Mouse (Mus musculus) lung, embryonic 14.5 days (tissue): ENCODE measurements at regions not wholly inside any gene's neighbourhood (a gene's known extent, or its start where the extent isn't known, plus 50 kb on each side); places are given as distances from the start of the nearest gene placed in this dataset.

ENCODE experiments used
- ATAC-seq: fragments of 200-750 bp; cut with Nextera tagmentation; 2 replicates; pipeline ENCODE4 v1.8.0; 2017; ENCODE audit warnings: mild to moderate bottlenecking, moderate TSS enrichment, moderate library complexity; ENCODE audit not compliant: insufficient read depth
- DNase-seq: peaks from one replicate; pipeline ENCODE4 v3.0.0-alpha.2; 2015
- H3K27ac ChIP-seq: fragments of 300-500 bp; sonication (generic); 2 replicates; pipeline ENCODE4 v1.5.1; 2014; ENCODE audit warnings: low read depth, mild to moderate bottlenecking, moderate library complexity
- H3K27me3 ChIP-seq: fragments of 300-500 bp; sonication (generic); 2 replicates; pipeline ENCODE4 v1.6.1; 2014; ENCODE audit warnings: low read length, control low read depth; ENCODE audit not compliant: insufficient read depth
- H3K36me3 ChIP-seq: fragments of 300-500 bp; sonication (generic); 2 replicates; pipeline ENCODE4 v1.6.1; 2014; ENCODE audit warnings: control low read depth; ENCODE audit not compliant: insufficient read depth
- H3K4me1 ChIP-seq: fragments of 300-500 bp; sonication (generic); 2 replicates; pipeline ENCODE4 v1.6.1; 2014; ENCODE audit warnings: antibody characterized with exemption, control low read depth; ENCODE audit not compliant: insufficient read depth
- H3K4me2 ChIP-seq: fragments of 300-500 bp; sonication (generic); 2 replicates; pipeline ENCODE4 v1.6.1; 2014; ENCODE audit warnings: mild to moderate bottlenecking
- H3K4me3 ChIP-seq: fragments of 300-500 bp; sonication (generic); 2 replicates; pipeline ENCODE4 v1.5.1; 2014; ENCODE audit warnings: low read depth, low read length
- H3K9ac ChIP-seq: fragments of 300-500 bp; sonication (generic); 2 replicates; pipeline ENCODE4 v1.6.1; 2014
- H3K9me3 ChIP-seq: fragments of 300-500 bp; sonication (generic); 2 replicates; pipeline ENCODE4 v1.6.1; 2016; ENCODE audit warnings: low read depth, low read length, control low read depth
- CTCF ChIP-seq: IDR thresholded peaks from 2 replicates; pipeline ENCODE4 v1.5.1; 2016; ENCODE audit warnings: antibody characterized with exemption, low read depth
- WGBS: fragments of 180-500 bp; shearing (Covaris S2); extraction: QIAGEN DNeasy Blood & Tissue Kit; methylation state at CpG from one replicate; pipeline ENCODE4 v1.1.7; 2014; 5-methylcytosine and 5-hydroxymethylcytosine counted together

DNA sequence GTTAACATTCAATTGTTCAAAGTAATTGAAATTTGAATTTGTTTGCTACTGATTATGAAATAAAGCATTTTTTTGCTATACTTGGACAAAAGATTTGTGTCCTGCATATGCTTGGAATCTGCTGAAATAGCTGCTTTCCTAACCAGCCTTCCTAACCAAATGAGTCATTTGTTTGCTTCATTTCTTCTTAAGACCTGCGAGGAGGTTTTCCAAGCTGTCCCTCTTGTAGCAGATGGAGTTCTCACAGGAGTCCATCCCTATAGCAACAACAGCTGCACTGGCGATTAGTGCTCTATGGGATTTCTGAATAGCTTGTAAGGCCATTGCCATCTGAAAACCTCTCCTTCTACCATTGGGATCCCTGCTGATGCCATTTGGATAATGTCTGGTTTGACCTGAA is 94.4 kb upstream of the Dock10 start:
- Histone ChIP-seq H3K36me3 (no peaks in the 10 kb centered on the region), H3K4me2 (no peak overlapping the region), H3K4me3 (no peak overlapping the region), H3K4me1 (peaks cover 4% of the 10 kb centered on the region), H3K9ac (no peak overlapping the region), H3K27me3 (no peaks in the 10 kb centered on the region), H3K27ac (no peak overlapping the region), H3K9me3 (no peaks in the 10 kb centered on the region)
- TF ChIP-seq CTCF: no peak
- 60% methylated on average over 2 of the region's 2 CpGs for WGBS
- DNase-seq (no peak), ATAC-seq (no peak)

DNA sequence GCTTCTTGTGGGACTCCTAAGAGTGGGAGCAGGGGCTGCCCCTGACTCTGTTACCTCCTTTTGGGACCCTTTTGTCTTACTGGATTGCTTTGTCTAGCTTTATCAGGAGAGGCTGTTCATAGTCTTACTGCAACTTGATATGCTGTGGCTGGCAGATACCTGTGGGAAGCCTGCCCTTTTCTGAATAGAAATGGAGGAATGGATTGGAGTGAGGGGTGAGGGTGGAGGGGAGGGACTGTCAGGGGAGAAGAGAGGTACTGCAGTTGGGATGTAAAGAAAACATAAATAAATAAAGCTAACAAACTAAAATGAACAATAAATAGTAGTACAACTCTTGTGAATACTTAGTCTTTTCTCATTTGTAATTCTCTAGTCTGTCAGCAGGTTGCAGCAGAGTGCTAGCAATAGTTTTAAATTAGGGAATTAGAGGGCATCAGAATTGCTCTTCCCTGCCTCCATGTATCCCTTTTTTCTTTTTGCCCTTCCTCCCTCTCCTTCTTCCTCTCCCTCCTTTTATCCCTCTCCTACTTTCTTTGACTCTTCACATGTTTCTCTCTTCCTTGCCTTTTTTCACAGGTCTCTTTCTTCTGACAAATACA is 72.0 kb upstream of the Dock10 start:
- H3K27ac ChIP-seq: no peak overlapping the region
- H3K27me3 ChIP-seq: no peaks in the 10 kb centered on the region
- H3K9me3 ChIP-seq: no peaks in the 10 kb centered on the region
- no peaks in the 10 kb centered on the region for H3K4me1 ChIP-seq
- no peak overlapping the region for H3K9ac ChIP-seq
- peak; percentile 58; the same call in 1 of the 2 replicates for TF ChIP-seq CTCF
- H3K4me2 ChIP-seq: no peak overlapping the region
- no peak overlapping the region for H3K4me3 ChIP-seq
- DNase-seq: peak; percentile 78
- no peaks in the 10 kb centered on the region for H3K36me3 ChIP-seq
- no peak for ATAC-seq

DNA sequence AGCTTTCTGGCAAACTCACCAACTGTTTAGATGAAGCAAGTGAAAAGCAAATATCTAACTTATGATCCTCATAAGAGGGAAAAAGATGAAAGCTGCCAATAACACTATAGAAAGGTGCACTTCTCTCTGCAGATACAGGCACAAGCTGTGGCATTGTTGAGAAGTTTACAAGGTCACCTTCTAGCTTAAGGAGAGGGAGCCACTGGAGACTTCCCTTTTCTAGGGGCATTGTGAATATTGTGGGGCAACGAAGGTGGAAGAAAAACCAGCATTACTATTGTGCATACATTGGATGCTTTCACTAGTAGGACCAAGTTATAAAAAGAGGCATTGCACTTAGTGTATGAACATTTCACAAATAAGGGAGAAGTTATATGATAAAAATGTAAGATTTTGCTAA is 68.1 kb upstream of the Dock10 start:
- Histone ChIP-seq H3K4me1 (no peaks in the 10 kb centered on the region), H3K4me2 (no peak overlapping the region), H3K27ac (no peak overlapping the region), H3K9me3 (no peaks in the 10 kb centered on the region), H3K4me3 (no peak overlapping the region), H3K9ac (no peak overlapping the region), H3K36me3 (no peaks in the 10 kb centered on the region), H3K27me3 (no peaks in the 10 kb centered on the region)
- ATAC-seq (no peak), DNase-seq (no peak)
- WGBS: 78% methylated on average over 1 of the region's 1 CpGs
- no peak for TF ChIP-seq CTCF

DNA sequence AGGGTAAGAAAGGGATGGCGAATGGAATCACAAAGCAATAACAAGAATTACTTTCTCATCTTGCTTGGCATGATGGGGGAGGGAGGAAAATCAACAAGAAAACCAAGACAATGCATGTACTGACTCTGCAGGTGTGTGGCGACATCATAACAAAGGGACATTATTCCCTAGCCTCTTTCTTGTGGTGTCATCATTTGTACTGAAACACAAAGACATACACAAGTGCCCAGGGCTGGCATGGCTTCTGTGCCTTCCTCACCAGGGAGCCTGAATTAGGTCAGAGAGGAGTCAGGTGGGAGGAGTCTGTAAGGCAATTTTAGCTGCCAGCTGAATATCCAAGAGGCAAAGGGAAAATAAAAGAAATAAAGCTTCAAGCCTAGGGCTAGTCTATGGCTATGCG is 65.6 kb upstream of the Dock10 start:
- Histone ChIP-seq H3K4me3 (no peak overlapping the region), H3K27me3 (no peaks in the 10 kb centered on the region), H3K4me2 (no peak overlapping the region), H3K27ac (no peak overlapping the region), H3K4me1 (no peaks in the 10 kb centered on the region), H3K9me3 (no peaks in the 10 kb centered on the region), H3K36me3 (no peaks in the 10 kb centered on the region), H3K9ac (no peak overlapping the region)
- no peak for TF ChIP-seq CTCF
- DNase-seq: no peak
- WGBS: 86% methylated on average over 3 of the region's 3 CpGs
- no peak for ATAC-seq

DNA sequence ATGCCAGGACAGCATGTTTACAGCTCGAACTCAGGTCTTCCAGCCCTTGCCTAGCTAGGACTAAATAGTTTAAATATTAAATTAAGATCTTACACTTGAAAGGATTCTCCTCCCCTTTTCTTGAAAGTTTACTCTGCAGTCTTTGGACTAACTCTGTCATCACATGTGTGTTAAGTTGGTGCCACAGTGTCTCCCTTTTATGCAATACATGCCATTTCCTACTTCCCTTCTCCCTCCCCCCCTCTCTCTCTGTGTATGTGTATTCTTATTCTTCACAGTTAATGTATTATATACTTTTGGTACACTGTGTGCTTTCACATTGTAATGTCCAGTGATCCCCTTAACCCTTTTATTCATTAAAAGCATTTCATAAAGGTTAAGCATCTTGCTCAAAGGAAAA is 63.9 kb upstream of the Dock10 start:
- Histone ChIP-seq H3K9me3 (no peaks in the 10 kb centered on the region), H3K4me2 (no peak overlapping the region), H3K36me3 (no peaks in the 10 kb centered on the region), H3K4me1 (no peaks in the 10 kb centered on the region), H3K27me3 (no peaks in the 10 kb centered on the region), H3K4me3 (no peak overlapping the region), H3K27ac (no peak overlapping the region), H3K9ac (no peak overlapping the region)
- WGBS: 63% methylated on average over 1 of the region's 1 CpGs
- ATAC-seq (no peak), DNase-seq (no peak)
- TF ChIP-seq CTCF: no peak

DNA sequence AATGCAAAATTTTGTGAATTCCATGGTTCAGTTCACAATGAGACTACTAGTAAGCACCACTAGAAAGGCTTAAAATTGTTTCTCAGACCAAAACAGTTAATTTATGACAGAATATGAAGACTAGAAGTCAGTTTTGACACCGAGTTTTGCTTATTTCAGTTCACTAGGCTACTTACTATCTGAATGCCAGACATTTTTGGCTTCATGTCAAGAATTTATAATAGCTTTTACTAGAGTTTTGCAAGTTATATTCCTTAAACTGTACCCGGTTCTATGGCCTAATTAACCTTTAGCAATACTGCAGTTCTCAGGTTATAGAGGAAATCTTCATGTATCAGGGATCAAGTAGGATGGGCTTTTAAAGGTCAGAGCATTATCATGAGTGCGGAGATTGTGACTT is 54.6 kb upstream of the Dock10 start:
- no peak overlapping the region for H3K9ac ChIP-seq
- H3K4me3 ChIP-seq: no peak overlapping the region
- peak; percentile 74 for DNase-seq
- no peaks in the 10 kb centered on the region for H3K4me1 ChIP-seq
- no peak for TF ChIP-seq CTCF
- no peak for ATAC-seq
- no peaks in the 10 kb centered on the region for H3K27me3 ChIP-seq
- no peak overlapping the region for H3K27ac ChIP-seq
- no peaks in the 10 kb centered on the region for H3K36me3 ChIP-seq
- no peak overlapping the region for H3K4me2 ChIP-seq
- WGBS: 38% methylated on average over 3 of the region's 3 CpGs
- no peaks in the 10 kb centered on the region for H3K9me3 ChIP-seq
